11 mouse cellular contexts compared by ENCODE assay signal in genomic region chr9:116946787-116947186, GRCm38 (mm10).
"Had no signal": no experiment of that assay in that cellular context is flagged by ENCODE, and none has a peak within 500 bp of the region (broad histone marks: within the 10 kb centered on the region; RNA-seq: fewer than 3 reads in every experiment).

No protein-coding gene starts in this region.

- H3K4me2 ChIP-seq: limb, embryonic 13.5 days; liver, embryonic 15.5 days; lung, embryonic 14.5 days; midbrain, embryonic 15.5 days; neural tube, embryonic 12.5 days had no signal

- H3K36me3 ChIP-seq: liver, embryonic 15.5 days; midbrain, embryonic 10.5 days; midbrain, embryonic 15.5 days; neural tube, embryonic 12.5 days had no signal

- H3K4me3 ChIP-seq: limb, embryonic 13.5 days; liver, embryonic 15.5 days; midbrain, embryonic 10.5 days; midbrain, embryonic 15.5 days; neural tube, embryonic 12.5 days had no signal

- ATAC-seq: intestine, embryonic 16.5 days; midbrain, embryonic 15.5 days had no signal

- H3K9me3 ChIP-seq: limb, embryonic 13.5 days; liver, embryonic 15.5 days; midbrain, embryonic 10.5 days; midbrain, embryonic 15.5 days; neural tube, embryonic 12.5 days had no signal

- H3K27me3 ChIP-seq: limb, embryonic 13.5 days; liver, embryonic 15.5 days; midbrain, embryonic 15.5 days; neural tube, embryonic 12.5 days had no signal

- H3K4me1 ChIP-seq: liver, embryonic 15.5 days; midbrain, embryonic 10.5 days; midbrain, embryonic 15.5 days had no signal

- H3K27ac ChIP-seq: limb, embryonic 13.5 days; liver, embryonic 15.5 days; midbrain, embryonic 10.5 days; midbrain, embryonic 15.5 days; neural tube, embryonic 12.5 days had no signal

- H3K9ac ChIP-seq: limb, embryonic 13.5 days; liver, embryonic 15.5 days; lung, embryonic 14.5 days; midbrain, embryonic 15.5 days; neural tube, embryonic 12.5 days had no signal

- DNase-seq: kidney, postnatal 25 days; lung, embryonic 14.5 days; lung, postnatal 14 days; thymus, adult 2 months; thymus, postnatal 25 days had no signal
